In genomic region chr19:19135838-19136237, GRCm38 (mm10) we compare ENCODE assay signal across 36 mouse cellular contexts. TPM values are rescaled to one million over a fixed set of nuclear protein-coding genes. Genes with fewer than 3 reads are reported as not detected.
"Had no signal": no experiment of that assay in that cellular context is flagged by ENCODE, and none has a peak within 500 bp of the region (broad histone marks: within the 10 kb centered on the region; RNA-seq: fewer than 3 reads in every experiment).

No protein-coding gene starts in this region.

- H3K9ac ChIP-seq: limb, embryonic 12.5 days; limb, embryonic 13.5 days; limb, embryonic 15.5 days; liver, embryonic 12.5 days; liver, embryonic 13.5 days; liver, embryonic 14.5 days; liver, embryonic 15.5 days; liver, postnatal 0 days; lung, embryonic 14.5 days; lung, embryonic 15.5 days; midbrain, embryonic 12.5 days; midbrain, embryonic 13.5 days; midbrain, embryonic 15.5 days; neural tube, embryonic 12.5 days; neural tube, embryonic 13.5 days had no signal

- DNase-seq: liver; liver, embryonic 13.5 days; liver, postnatal 0 days; lung, adult 18-20 months; lung, adult 2 months; lung, embryonic 14.5 days; lung, postnatal 10 days; lung, postnatal 14 days; lung, postnatal 36 days; lung, postnatal 4 days; midbrain, embryonic 14.5 days had no signal

- H3K27me3 ChIP-seq: limb, embryonic 12.5 days; limb, embryonic 13.5 days; limb, embryonic 15.5 days; liver, embryonic 12.5 days; liver, embryonic 13.5 days; liver, embryonic 15.5 days; lung, embryonic 15.5 days; megakaryocyte, embryonic 14.5 days; midbrain, embryonic 12.5 days; midbrain, embryonic 13.5 days; midbrain, embryonic 15.5 days; neural tube, embryonic 12.5 days; neural tube, embryonic 13.5 days had no signal

- H3K4me2 ChIP-seq: limb, embryonic 12.5 days; limb, embryonic 13.5 days; limb, embryonic 15.5 days; liver, embryonic 11.5 days; liver, embryonic 12.5 days; liver, embryonic 13.5 days; liver, embryonic 15.5 days; lung, embryonic 14.5 days; lung, embryonic 15.5 days; midbrain, embryonic 11.5 days; midbrain, embryonic 12.5 days; midbrain, embryonic 13.5 days; midbrain, embryonic 15.5 days; neural tube, embryonic 12.5 days; neural tube, embryonic 13.5 days had no signal

- ATAC-seq: liver, embryonic 12.5 days; liver, postnatal 0 days; lung, postnatal 0 days; midbrain, embryonic 13.5 days; midbrain, embryonic 15.5 days had no signal

- H3K4me1 ChIP-seq: limb, embryonic 10.5 days; limb, embryonic 12.5 days; limb, embryonic 13.5 days; limb, embryonic 15.5 days; liver, embryonic 12.5 days; liver, embryonic 13.5 days; liver, embryonic 15.5 days; lung, embryonic 15.5 days; megakaryocyte, embryonic 14.5 days; midbrain, embryonic 10.5 days; midbrain, embryonic 12.5 days; midbrain, embryonic 13.5 days; midbrain, embryonic 15.5 days; neural tube, embryonic 12.5 days; neural tube, embryonic 13.5 days had no signal

- H3K27ac ChIP-seq: limb, embryonic 10.5 days; limb, embryonic 12.5 days; limb, embryonic 13.5 days; limb, embryonic 15.5 days; liver, embryonic 12.5 days; liver, embryonic 13.5 days; liver, embryonic 14.5 days; liver, embryonic 15.5 days; lung, embryonic 15.5 days; macrophage; midbrain, embryonic 10.5 days; midbrain, embryonic 12.5 days; midbrain, embryonic 13.5 days; midbrain, embryonic 15.5 days; neural tube, embryonic 12.5 days; neural tube, embryonic 13.5 days had no signal

- H3K4me3 ChIP-seq: limb, embryonic 10.5 days; limb, embryonic 12.5 days; limb, embryonic 13.5 days; limb, embryonic 15.5 days; liver, embryonic 12.5 days; liver, embryonic 13.5 days; liver, embryonic 15.5 days; lung, embryonic 15.5 days; megakaryocyte, embryonic 14.5 days; midbrain, embryonic 10.5 days; midbrain, embryonic 12.5 days; midbrain, embryonic 13.5 days; midbrain, embryonic 15.5 days; myocyte; neural tube, embryonic 12.5 days; neural tube, embryonic 13.5 days had no signal

- H3K9me3 ChIP-seq: limb, embryonic 10.5 days; limb, embryonic 12.5 days; limb, embryonic 13.5 days; limb, embryonic 15.5 days; liver, embryonic 12.5 days; liver, embryonic 13.5 days; liver, embryonic 15.5 days; lung, embryonic 15.5 days; megakaryocyte, embryonic 14.5 days; midbrain, embryonic 10.5 days; midbrain, embryonic 12.5 days; midbrain, embryonic 13.5 days; midbrain, embryonic 15.5 days; neural tube, embryonic 12.5 days; neural tube, embryonic 13.5 days had no signal

- H3K36me3 ChIP-seq: limb, embryonic 10.5 days; limb, embryonic 12.5 days; limb, embryonic 13.5 days; limb, embryonic 15.5 days; liver, embryonic 12.5 days; liver, embryonic 13.5 days; liver, embryonic 15.5 days; lung, embryonic 15.5 days; midbrain, embryonic 10.5 days; midbrain, embryonic 12.5 days; midbrain, embryonic 13.5 days; midbrain, embryonic 15.5 days; neural tube, embryonic 12.5 days; neural tube, embryonic 13.5 days had no signal

RNA-seq across cellular contexts. Expression of gene Rorb, which starts 24.8 kb away (rescaled TPM):
- total RNA-seq: liver, adult 2 months; megakaryocyte progenitor cell, adult 5-6 weeks; megakaryocyte, adult 5-6 weeks; megakaryocyte-erythroid progenitor cell, adult 5-6 weeks; monocyte, adult 5-6 weeks had no signal
- polyA plus RNA-seq: liver, adult 2 months; liver, embryonic 14.5 days; liver, postnatal 0 days; macrophage had no signal
